Mouse (Mus musculus) testis, postnatal 14 days (tissue): ENCODE measurements around the gene Il12rb2.
A peak's percentile ranks its signal among the peaks of the same experiment; 100 is the strongest.

Experiments used
- DNase-seq: peaks from one replicate; pipeline ENCODE4 v3.0.0; 2021; ENCODE audit warnings: low spot score

The Il12rb2 gene

GRCm38 (mm10) chr6:67292042-67292623 lies 83.9 kb downstream of the Il12rb2 start:
- no peak for DNase-seq

GRCm38 (mm10) chr6:67282897-67283296 lies 93.1 kb downstream of the Il12rb2 start:
- no peak for DNase-seq

GRCm38 (mm10) chr6:67281614-67282197 lies 94.3 kb downstream of the Il12rb2 start:
- no peak for DNase-seq

- DNase-seq = no peak
Measured at GRCm38 (mm10) chr6:67277944-67278343, 98.0 kb downstream of the Il12rb2 start.

GRCm38 (mm10) chr6:67269459-67269858 lies 106.5 kb downstream of the Il12rb2 start:
- no peak for DNase-seq

- no peak for DNase-seq
Measured at GRCm38 (mm10) chr6:67268983-67269382, 107.0 kb downstream of the Il12rb2 start.

GRCm38 (mm10) chr6:67268245-67268612 lies 107.8 kb downstream of the Il12rb2 start:
- no peak for DNase-seq

- peak; percentile 73 for DNase-seq
Measured at GRCm38 (mm10) chr6:67267408-67268244, 108.4 kb downstream of the Il12rb2 start.

- DNase-seq = peak; percentile 98
Measured at GRCm38 (mm10) chr6:67266664-67267407, 109.2 kb downstream of the Il12rb2 start.

GRCm38 (mm10) chr6:67266159-67266657 lies 109.8 kb downstream of the Il12rb2 start:
- no peak for DNase-seq

- DNase-seq = no peak
Measured at GRCm38 (mm10) chr6:67264935-67265334, 111.1 kb downstream of the Il12rb2 start.

- DNase-seq = no peak
Measured at GRCm38 (mm10) chr6:67251095-67251494, 124.9 kb downstream of the Il12rb2 start.

- no peak for DNase-seq
Measured at GRCm38 (mm10) chr6:67244451-67244850, 131.5 kb downstream of the Il12rb2 start.

GRCm38 (mm10) chr6:67243765-67244420 lies 132.1 kb downstream of the Il12rb2 start:
- no peak for DNase-seq
